Mouse (Mus musculus) layer of hippocampus, postnatal 10 days (tissue): Measurements from ENCODE around the gene Acbd6. TPM values are rescaled to one million over a fixed set of nuclear protein-coding genes. Genes with fewer than 3 reads are reported as not detected.
A peak's percentile ranks its signal among the peaks of the same experiment; 100 is the strongest.

ENCODE experiments used
- DNase-seq, 2 experiments: peaks; one replicate each; pipeline ENCODE4 v3.0.0; 2021; ENCODE audit warnings: low spot score in 2 of 2
- total RNA-seq, 2 experiments: library from RNA; stranded (reverse); gene quantifications; 2 replicates each; pipeline ENCODE4 v1.2.3; 2021

Acbd6 gene
- total RNA-seq, 2 experiments from 2014 or later: 112 to 121 TPM

DNA sequence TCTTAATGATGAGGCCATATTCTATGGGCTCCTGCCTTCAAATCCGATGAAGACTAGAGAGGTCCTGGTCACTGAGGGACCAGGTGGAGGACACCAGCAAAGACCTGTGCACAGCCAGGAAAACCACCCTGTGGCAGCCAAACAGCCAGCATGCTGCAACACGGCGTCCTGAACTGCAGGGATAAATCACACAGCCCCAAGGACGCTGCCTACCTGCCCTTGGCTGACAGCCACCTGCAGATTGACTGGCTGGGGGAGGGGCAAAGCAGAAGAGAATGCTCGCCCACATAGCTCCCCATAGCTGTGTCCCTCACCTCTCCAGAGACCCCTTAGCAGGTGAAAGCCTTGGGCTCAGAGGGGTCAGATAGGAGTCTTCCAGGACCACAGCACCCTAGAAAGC, 162.1 kb downstream of the Acbd6 start:
- no peak for DNase-seq

DNA sequence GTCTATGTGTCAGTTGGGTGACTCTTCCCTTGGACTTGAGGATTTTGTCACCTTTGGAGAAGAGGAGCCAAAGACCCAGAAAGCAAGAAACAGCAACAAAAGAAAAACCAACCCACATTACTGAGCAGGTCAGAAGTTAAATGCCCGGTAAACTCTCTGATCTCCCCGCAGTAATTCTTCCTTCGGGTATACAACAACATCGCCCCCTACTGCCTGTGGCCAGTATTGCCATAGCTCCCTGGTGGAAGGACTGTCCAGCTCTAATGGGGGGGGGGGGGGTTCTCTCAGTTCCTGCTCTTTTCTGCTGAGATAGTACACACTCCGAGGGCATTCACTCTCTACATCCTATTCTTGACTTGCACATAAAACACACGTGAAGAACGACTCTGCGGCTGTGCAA, 163.5 kb downstream of the Acbd6 start:
- peak; percentile 74 to 78 for DNase-seq

DNA sequence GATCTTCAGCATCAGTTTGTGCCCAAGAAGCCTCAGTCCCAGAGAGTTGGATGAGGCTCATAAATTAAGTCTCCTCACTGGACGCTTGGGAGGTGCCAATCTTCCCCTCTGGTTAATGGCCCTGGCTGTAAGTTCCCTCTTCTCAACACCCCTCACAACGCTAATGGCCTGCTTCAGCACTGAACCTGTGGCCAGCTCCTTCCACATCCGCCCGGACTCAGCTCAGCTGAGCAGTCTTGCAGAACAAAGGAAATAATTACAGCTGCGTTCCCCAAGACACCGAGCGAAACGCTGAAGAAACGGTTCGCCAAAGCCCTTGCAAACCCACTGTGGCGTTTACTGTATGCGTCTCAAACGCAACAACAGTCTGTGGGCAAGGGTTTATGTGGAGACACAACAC, 164.3 kb downstream of the Acbd6 start:
- DNase-seq: peak in 1 of 2 experiments; percentile 35

DNA sequence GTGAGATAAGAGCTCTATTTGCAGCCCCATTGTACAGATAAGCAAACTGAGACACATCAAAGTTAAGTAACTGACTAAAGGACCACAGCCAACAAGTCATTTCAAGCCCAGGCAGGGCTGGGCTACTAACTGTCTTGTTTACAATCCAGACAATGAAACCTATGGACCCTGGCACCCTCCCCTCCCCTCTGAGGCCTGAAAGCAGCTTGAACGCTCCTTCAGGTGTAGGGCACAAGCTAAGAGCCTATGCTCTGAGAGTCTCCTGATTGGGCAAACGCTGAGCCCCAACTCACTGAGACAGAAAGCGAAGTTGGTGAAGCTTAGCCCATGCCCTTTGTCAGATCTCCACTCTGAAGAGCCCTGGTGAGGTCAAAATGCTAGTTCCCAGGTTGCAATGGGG, 166.4 kb downstream of the Acbd6 start:
- DNase-seq: no peak

DNA sequence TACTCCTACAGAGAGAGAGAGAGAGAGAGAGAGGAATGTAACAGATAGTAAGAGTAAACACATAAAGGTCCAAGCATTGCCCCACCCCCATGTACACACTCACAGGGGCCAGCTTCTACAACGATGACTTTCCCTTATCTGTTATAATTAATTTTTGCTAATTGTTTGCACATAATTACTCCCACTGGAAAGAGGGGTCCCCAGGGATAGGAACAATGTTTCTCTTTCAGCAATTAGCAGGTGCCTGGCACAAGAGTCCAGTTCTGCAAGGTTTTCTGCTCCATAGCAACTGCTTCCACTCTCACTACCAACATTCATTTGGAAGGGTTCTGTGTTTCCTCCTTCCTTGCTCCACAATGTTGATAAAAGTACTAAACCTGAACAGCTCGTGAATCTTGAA, 168.0 kb downstream of the Acbd6 start:
- DNase-seq: no peak

DNA sequence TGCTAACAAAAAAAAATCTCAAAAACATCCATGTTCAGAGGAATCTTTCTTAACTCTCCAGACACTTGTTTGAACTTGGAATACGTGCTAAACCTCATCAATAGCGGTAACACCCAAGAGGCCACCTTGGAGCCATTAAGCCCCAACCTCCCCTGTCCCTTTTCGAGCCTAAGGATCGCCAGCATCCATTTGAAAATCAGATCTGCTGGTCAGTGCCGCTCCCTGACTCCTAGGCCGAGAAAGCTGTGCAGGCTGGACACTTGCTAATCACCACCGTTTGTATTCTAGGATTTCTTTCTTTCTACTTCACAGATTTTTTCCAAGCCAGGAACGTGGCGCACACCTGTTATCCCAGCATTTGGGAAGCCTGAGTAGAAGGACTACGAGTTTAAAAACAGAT, 169.9 kb downstream of the Acbd6 start:
- no peak for DNase-seq

DNA sequence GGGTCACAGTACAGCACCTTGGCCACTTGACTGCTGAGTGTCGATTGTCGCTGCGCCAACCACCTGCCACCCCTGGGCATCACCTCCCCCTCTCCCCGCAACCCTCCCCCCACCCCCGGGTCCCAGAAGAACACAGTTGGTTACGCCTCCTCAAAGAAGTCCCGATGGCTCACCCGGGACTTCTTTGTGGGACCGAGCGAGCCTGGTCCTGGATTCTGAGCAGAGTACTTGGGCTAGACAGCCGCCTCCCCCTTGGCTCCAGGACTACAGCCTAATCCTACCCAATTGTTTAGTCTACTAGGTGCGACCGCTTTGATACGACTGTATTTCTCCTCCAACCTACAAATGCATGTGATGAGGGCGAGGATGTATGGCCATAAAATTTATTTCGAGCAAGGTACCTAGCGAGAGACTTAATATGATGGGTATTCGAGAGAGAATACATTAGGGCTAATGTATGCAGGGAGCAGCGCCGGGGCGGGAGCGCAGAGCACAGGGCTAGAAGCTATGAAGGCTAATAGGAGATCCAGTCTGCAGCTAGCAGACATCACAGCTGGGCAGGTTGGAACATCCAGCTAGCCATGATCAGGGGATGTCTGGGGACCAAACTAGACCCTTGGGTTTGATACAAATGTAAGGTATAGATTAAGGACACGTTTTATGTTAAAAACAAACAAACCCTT, 171.3 kb downstream of the Acbd6 start:
- DNase-seq: no peak

DNA sequence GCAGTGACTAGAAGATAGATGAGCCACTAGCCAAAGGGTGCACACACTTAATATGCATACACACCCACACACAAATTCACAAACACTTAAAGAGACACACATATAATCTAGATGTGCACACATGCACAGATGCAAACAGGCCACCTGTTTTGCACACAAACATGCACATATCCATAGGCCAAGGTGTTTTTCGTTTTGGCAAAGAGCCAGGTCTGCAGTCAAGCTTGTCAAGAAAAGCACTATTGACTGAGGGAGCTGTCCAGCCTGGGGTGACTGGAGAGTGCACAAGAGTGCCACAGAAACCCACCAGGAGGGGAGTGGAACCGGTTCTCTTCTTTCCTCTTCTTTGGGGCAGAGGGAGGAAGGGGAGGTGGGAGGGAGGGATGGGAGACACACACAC, 173.2 kb downstream of the Acbd6 start:
- no peak for DNase-seq

DNA sequence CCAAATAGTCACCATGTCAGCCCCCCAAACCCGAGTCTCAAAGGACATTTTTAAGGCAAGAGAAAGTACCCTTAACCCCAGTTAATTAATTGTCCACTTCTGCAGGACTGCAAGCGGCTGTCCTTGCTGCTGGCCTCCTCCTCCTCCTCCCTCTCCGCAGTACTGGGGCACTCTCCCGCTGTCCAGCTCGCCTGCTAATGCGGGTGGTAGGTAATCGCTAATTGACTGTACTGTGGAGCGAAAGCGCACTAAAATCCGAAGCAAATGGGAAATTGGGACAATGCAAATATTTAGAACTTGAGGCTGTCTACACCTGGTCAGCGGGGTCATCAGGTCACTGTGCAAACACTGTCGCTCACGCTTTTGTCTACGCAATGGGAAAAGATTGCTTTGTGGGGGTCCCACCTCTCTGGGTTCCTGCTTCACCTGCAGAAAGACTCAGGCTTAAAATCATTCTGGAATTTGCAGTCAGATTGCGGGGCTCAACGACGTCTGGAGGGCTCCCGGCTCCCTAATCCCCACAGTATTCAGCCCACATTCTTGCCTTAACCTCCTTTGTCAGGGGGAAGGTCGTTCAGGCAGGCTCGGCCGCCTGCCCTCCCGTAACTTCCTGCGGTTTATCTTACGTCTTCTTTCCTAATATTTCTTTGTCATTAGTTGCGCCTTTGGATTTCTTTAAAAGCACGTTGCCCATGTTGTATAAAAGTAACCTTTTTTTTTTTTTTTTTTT, 178.3 kb downstream of the Acbd6 start:
- peak in 1 of 2 experiments; percentile 17 for DNase-seq

DNA sequence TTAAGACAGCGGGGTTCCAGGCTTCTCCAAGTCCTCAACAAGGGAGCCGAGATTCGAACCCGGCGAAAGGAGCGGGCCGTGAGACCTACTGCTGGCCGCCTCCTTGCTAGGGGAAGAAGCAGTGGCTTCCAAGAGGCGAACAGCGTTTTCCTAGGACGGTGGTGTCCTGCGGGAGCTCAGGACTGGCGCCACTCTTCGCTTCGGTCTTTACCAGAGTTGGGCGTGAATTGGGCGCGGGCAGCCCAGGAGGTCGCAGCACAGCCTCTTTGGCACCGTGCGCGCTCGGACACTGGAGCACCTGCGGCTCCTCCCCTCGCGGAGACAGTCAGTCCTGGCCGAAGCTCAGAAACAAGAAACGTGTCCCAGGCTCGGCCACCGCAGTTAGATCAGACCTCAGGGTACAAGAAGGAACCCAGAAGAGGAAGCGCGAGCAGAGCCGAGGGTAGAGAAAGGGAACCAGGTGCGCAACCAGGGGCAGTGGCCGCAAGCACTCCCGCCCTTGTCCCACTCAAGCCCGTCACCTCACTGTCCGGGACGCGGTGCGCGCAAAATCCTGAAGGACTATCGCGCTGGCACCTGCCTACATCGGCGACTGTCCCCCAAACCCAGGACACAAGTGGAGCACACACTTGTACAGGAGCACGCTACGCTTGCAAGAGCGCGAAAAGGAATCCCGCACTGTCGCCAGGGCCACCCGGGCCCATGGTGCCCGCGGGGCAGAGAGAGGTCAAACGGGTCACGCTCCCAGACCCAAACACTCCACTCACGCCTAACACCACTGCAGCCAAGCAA, 179.3 kb downstream of the Acbd6 start:
- DNase-seq: no peak

DNA sequence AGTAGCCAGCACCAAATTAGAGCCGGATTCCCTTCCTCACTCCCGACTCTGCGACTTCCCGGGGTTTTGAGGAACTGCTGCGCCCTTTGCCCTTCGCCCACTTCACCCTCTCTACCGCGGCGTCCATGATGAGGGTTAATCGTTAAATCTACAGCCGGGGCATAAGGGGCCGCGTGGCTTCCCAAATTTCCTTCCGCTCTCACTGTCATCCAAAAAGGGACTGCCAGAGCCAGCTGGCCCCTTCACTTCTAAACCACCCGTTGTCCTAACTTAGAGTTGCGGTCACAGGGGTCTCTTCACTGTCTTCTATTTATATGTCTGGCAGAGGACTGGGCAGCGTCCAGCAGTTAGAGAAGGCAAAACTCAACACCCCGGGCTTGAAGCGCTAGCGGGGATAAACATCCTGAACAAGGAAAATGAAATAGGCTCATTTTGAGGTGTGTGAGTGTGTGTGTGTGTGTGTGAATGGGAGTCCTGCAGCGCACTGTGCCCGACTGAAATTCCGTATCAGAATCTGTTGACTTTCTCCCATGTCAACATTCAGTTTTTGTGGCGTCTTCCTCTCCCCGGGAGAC, 180.0 kb downstream of the Acbd6 start:
- no peak for DNase-seq

Other genes with a start within 250 kb of the Acbd6 start
- 100 to 1,000 TPM in 1 of 2 experiments, 10 to 100 TPM in 1; 99.4 to 105 TPM for gene Xpr1, start 140.7 kb upstream of the Acbd6 start, total RNA-seq
- gene Lhx4, start 193.6 kb downstream of the Acbd6 start, total RNA-seq: not detected